Mouse (Mus musculus) heart, postnatal 0 days (tissue): Measurements from ENCODE around the gene Stk11. TPM values are rescaled to one million over a fixed set of nuclear protein-coding genes. Genes with fewer than 3 reads are reported as not detected.
A peak's percentile ranks its signal among the peaks of the same experiment; 100 is the strongest.

ENCODE experiments used
- ATAC-seq: fragments of 200-750 bp; cut with Nextera tagmentation; 2 replicates; pipeline ENCODE4 v1.8.0; 2017; ENCODE audit warnings: low read depth, moderate number of reproducible peaks, moderate library complexity; ENCODE audit not compliant: insufficient read depth
- DNase-seq: peaks from one replicate; pipeline ENCODE4 v3.0.0-alpha.2; 2016; ENCODE audit warnings: low spot score
- H3K27ac ChIP-seq: fragments of 300-500 bp; sonication (generic); 2 replicates; pipeline ENCODE4 v1.5.1; 2014; ENCODE audit warnings: low read depth, mild to moderate bottlenecking
- H3K27me3 ChIP-seq: fragments of 300-500 bp; sonication (generic); 2 replicates; pipeline ENCODE4 v1.6.1; 2014; ENCODE audit warnings: low read length, mixed read lengths; ENCODE audit not compliant: control insufficient read depth, insufficient read depth
- H3K36me3 ChIP-seq: fragments of 300-500 bp; sonication (generic); replicated peaks from 2 replicates; pipeline ENCODE4 v1.6.1; 2014; ENCODE audit warnings: low read length, mixed read lengths; ENCODE audit not compliant: control insufficient read depth, insufficient read depth
- H3K4me1 ChIP-seq: fragments of 300-500 bp; sonication (generic); 2 replicates; pipeline ENCODE4 v1.6.1; 2014; ENCODE audit warnings: antibody characterized with exemption; ENCODE audit not compliant: control insufficient read depth, insufficient read depth
- H3K4me2 ChIP-seq: fragments of 300-500 bp; sonication (generic); 2 replicates; pipeline ENCODE4 v1.6.1; 2014; ENCODE audit warnings: low read depth, mild to moderate bottlenecking, low read length, moderate library complexity
- H3K4me3 ChIP-seq: fragments of 300-500 bp; sonication (generic); 2 replicates; pipeline ENCODE4 v1.5.1; 2014; ENCODE audit warnings: low read depth, low read length
- H3K9ac ChIP-seq: fragments of 300-500 bp; sonication (generic); replicated peaks from 2 replicates; pipeline ENCODE4 v1.6.1; 2014; ENCODE audit warnings: low read depth, low read length, mixed read lengths
- H3K9me3 ChIP-seq: fragments of 300-500 bp; sonication (generic); replicated peaks from 2 replicates; pipeline ENCODE4 v1.6.1; 2016; ENCODE audit warnings: low read length; ENCODE audit not compliant: control insufficient read depth
- CTCF ChIP-seq: IDR thresholded peaks from 2 replicates; pipeline ENCODE4 v1.5.1; 2016; ENCODE audit warnings: antibody characterized with exemption, control low read depth, low read depth
- EP300 ChIP-seq: IDR thresholded peaks from 2 replicates; pipeline ENCODE4 v1.6.1; 2016; ENCODE audit warnings: antibody characterized with exemption, low read depth
- WGBS: fragments of 180-500 bp; shearing (Covaris S2); extraction: QIAGEN DNeasy Blood & Tissue Kit; methylation state at CpG from one replicate; pipeline ENCODE4 v1.1.7; 2014; 5-methylcytosine and 5-hydroxymethylcytosine counted together
- polyA plus RNA-seq: library from polyadenylated mRNA; unstranded; fragments of >200 nt; fragmentation: Nextera tagmentation; extraction: Ambion mirVana; gene quantifications from 2 replicates; pipeline ENCODE4 v1.2.1, GENCODE M21; 2015
- total RNA-seq: library from RNA; depleted of rRNA; stranded (reverse); fragments of >200 nt; gene quantifications from 2 replicates; pipeline ENCODE4 v1.2.3, GENCODE M21; 2014; ENCODE audit warnings: low replicate concordance

Stk11 gene
- total and polyA plus RNA-seq, 2 experiments from 2014 or later = 10.8 to 40.3 TPM

- ATAC-seq = no peak
- DNase-seq = no peak
- peak overlapping the region; percentile 88 for H3K9ac ChIP-seq
- peak overlapping the region; percentile 80 for H3K4me2 ChIP-seq
- no peak for TF ChIP-seq EP300
- no peak for TF ChIP-seq CTCF
- peak overlapping the region; percentile 64 for H3K4me3 ChIP-seq
- H3K36me3 ChIP-seq = peaks cover 28% of the 10 kb centered on the region
- H3K27me3 ChIP-seq = peaks cover 12% of the 10 kb centered on the region; the same call in 1 of the 2 replicates
- H3K27ac ChIP-seq = peak overlapping the region; percentile 92
- H3K4me1 ChIP-seq = peaks cover 40% of the 10 kb centered on the region
- H3K9me3 ChIP-seq = no peaks in the 10 kb centered on the region
- WGBS = 0% methylated on average over 15 of the region's 15 CpGs
Observed at GRCm38 (mm10) chr10:80142530-80142925, 26.9 kb downstream of the Stk11 start.

DNA sequence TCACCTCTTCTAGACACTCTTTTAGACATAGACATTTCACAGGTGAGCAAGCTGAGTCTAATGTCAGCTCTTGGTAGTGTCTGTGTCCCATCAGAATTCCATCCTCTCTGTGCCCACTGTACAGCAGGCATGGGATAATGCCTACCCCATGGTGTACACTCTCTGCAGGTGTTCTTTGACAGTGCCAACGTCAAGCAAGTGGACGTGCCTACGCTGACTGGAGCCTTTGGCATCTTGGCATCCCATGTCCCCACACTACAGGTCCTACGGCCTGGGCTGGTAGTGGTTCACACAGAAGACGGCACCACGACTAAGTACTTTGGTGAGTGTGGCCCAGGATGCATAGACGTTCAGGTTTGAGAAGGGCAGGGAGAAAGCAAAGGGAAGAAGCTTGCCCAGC, 28.1 kb downstream of the Stk11 start:
- Histone ChIP-seq H3K27ac (no peak overlapping the region), H3K36me3 (peaks cover 28% of the 10 kb centered on the region), H3K4me3 (no peak overlapping the region), H3K27me3 (peaks cover 4% of the 10 kb centered on the region; the same call in 1 of the 2 replicates), H3K4me2 (0 out of 2 replicates have a peak overlapping the region, but pooled peaks have one; percentile 13), H3K4me1 (peaks cover 37% of the 10 kb centered on the region), H3K9me3 (no peaks in the 10 kb centered on the region), H3K9ac (no peak overlapping the region)
- TF ChIP-seq EP300 (no peak), CTCF (no peak)
- ATAC-seq (no peak), DNase-seq (no peak)
- 83% methylated on average over 7 of the region's 7 CpGs for WGBS

DNA sequence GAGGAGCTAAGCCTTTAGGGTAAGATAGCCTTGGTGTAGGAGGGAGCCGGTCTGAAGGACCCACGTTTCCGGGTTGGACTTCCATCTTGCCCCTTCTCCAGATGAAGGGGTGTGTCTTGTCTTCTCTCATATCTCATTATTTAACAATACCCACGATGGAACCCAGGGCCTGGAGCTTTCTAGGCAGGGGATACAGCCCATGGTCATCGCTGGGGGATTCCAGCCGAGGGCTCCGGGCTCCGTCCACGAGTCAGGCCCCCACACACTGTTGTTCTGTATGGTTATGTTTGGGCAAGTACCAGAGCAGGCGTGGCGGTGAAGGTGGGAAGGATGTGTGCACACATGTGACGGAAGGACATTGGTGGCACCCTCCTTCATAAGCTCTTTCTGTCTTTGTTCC, 28.6 kb downstream of the Stk11 start:
- no peak overlapping the region for H3K9ac ChIP-seq
- peaks cover 28% of the 10 kb centered on the region for H3K36me3 ChIP-seq
- 80% methylated on average over 12 of the region's 12 CpGs for WGBS
- H3K4me2 ChIP-seq = no peak overlapping the region
- no peak for DNase-seq
- no peaks in the 10 kb centered on the region for H3K27me3 ChIP-seq
- no peak overlapping the region for H3K4me3 ChIP-seq
- no peak for ATAC-seq
- H3K9me3 ChIP-seq = no peaks in the 10 kb centered on the region
- no peak for TF ChIP-seq EP300
- no peak for TF ChIP-seq CTCF
- H3K27ac ChIP-seq = no peak overlapping the region
- H3K4me1 ChIP-seq = peaks cover 35% of the 10 kb centered on the region

DNA sequence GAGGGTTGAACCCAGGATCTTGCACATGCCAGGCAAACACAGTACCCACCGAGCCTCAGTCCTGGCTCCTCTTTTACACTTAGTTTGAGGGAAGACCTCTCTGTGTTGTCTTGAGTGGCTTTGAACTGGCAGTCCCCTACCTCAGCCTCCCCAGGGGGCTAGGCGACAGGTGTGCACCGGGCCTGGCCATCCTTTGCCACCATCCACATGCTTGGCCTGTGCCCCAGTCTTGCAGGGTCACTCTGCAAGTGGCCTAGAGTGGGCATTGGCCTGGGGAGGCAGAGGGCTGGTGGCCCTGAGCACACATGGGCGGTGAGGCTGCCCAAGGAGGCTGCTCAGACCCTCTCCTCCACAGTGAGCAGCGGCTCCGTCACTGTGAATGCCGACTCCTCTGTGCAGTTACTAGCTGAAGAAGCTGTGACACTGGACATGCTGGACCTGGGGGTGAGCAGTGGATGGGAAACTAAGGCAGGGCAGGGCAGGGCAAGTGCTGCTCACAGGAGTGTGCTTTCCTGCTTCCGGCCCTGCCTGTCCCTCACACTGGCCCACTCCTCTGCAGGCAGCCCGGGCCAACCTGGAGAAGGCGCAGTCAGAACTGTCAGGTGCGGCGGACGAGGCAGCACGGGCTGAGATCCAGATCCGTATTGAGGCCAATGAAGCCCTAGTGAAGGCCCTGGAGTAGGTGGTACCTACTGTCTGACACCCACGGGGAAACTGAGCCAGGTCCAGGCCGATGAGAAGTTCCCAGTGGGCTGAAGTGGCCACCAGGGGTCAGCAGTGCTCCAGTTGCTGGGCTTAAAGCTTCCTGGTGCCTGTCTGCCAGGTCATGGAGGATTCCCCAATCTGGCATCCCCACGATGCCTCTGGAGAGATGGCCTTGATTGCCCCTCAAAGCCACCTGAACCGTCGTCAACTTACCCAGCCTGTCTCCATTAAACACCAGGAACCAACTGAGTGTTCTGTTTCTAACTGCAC, 29.5 kb downstream of the Stk11 start:
- no peak overlapping the region for H3K9ac ChIP-seq
- H3K4me1 ChIP-seq = peaks cover 31% of the 10 kb centered on the region
- H3K27me3 ChIP-seq = no peaks in the 10 kb centered on the region
- H3K36me3 ChIP-seq = peaks cover 33% of the 10 kb centered on the region
- WGBS = 70% methylated on average over 20 of the region's 20 CpGs
- H3K4me2 ChIP-seq = no peak overlapping the region
- DNase-seq = no peak
- TF ChIP-seq CTCF (peak; percentile 69), EP300 (no peak)
- no peak for ATAC-seq
- peak overlapping the region; percentile 99 for H3K27ac ChIP-seq
- H3K4me3 ChIP-seq = no peak overlapping the region
- H3K9me3 ChIP-seq = no peaks in the 10 kb centered on the region

DNA sequence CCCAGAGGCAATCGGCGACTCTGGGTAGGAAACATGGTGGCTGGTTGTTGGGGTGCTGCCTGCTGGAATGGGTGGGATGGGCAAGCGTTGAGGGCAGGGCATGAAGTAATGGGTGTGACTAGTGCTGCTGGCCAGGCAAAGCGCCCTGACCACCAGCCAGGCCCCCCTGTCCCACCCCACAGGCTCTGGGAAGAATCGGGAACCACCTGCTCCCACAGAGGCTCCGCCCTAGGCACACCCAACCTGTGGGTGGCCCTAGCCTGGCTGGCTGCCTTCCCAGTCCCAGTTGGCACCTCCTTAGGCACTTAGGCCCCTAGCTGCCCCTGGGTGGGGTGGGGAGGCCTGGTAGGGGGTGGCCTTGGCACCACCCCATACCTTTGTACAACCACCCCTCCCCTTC, 30.3 kb downstream of the Stk11 start:
- H3K4me3 ChIP-seq = no peak overlapping the region
- no peak overlapping the region for H3K4me2 ChIP-seq
- ATAC-seq = no peak
- WGBS = 67% methylated on average over 6 of the region's 6 CpGs
- peaks cover 31% of the 10 kb centered on the region for H3K4me1 ChIP-seq
- H3K9me3 ChIP-seq = no peaks in the 10 kb centered on the region
- no peak for TF ChIP-seq CTCF
- no peak for TF ChIP-seq EP300
- no peaks in the 10 kb centered on the region for H3K27me3 ChIP-seq
- DNase-seq = no peak
- H3K9ac ChIP-seq = peak overlapping the region; percentile 7; the same call in 1 of the 2 replicates
- peak overlapping the region; percentile 99 for H3K27ac ChIP-seq
- H3K36me3 ChIP-seq = peaks cover 33% of the 10 kb centered on the region
